Mouse (Mus musculus): ENCODE measurements around the gene Gpsm1.

The Gpsm1 gene

DNA sequence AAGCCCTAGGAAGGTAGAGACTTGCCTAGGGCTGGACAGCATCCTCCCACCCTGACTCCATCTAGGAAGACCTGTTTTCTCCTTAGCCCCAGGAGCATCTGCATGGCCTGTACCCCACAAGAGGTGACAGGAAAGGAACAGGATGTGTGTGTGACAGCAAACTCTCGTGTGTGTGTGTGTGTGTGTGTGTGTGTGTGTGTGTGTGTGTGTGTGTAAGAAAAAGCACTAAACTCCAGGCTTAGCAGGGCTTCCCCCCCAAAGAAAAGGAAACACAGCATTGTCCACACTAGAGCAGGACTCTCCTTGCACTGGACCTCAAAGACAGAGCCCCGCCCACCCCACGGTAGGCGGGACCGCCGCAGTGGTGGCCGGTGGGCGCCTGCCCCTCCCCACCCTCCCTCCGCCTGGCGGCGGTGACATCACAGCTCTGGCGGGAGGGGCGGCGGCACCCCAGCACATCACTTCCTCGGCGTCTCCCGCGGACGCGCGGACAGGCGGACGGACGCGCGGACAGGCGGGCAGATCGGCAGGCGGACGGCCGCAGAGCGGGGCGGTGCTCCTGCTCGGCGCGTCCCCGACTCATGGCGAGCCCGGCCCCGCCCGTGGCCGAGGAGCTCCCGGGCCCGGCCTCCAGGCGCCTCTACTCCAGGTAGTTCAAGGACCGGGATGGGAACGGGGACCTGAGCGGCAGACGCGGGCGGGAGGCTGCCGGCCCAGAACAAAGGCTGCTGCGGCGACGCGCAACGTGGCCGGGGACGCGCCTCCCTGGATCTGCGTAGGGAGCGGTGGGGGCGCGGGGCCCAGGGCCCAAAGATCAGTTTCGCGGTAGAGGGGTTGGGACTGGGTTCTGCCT is at the start of gene Gpsm1:
Gene Gpsm1, plus strand, starts transcription at position 444 of the 853 bp plus-strand sequence.
- DNase-seq: peak; percentile 83

DNA sequence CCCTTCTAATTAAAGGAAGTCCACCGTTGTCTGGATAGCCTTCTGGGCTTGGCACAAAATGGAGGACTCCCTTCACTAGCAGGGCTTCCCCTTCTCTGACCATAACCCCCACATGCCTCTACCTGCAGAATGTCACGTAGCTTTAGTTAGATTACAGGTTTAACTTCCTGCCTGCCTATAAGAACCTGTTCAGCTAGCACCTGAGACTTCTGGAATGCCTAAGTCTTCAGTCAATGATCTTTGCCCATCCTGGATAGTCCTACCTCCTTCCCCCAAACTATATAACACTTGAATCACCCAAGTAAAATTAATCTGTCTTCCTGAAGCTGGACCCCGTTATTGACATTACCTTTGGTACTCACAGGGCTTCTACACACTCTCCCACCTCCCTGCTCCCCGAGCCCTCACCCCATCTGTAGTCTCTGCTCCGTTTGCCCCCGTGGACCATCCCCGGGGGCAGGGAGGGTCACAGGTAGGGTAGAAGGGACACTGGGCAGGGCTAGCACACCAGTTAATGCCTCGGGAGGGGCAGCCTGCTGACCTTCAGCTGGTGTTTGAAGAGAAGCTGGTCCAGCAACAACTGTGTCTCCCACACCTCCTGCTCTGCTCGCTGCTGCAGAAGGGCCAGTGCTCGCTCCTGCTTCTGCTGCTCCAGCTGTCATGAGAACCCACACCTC is 49.1 kb upstream of the Gpsm1 start:
- no peak for DNase-seq

GRCm38 (mm10) chr2:26268216-26268615 is 47.1 kb upstream of the Gpsm1 start:
- DNase-seq: no peak

DNA sequence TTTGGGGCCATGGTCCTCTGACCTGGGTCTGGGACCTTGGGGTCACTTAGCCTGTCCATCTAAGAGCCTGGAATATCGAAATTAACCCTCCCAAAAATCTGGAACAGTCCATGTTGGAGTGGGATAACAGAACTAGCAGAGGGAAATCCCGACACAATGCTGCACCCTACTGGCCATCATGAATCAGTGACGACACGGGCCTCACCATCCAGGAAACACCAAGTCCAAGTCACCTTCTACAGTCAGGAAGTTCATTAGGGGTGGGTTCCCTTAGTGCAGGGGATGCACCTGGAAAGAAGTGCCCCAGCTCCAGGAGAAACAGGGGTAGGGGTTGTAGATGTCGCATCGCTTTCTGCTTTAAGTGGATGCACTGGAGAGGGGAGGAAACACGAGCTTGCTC is 41.7 kb upstream of the Gpsm1 start:
- peak; percentile 81 for DNase-seq

- no peak for DNase-seq
These were observed 35.6 kb upstream of the Gpsm1 start for GRCm38 (mm10) chr2:26279712-26280111.

- no peak for DNase-seq
These were observed 34.7 kb upstream of the Gpsm1 start for GRCm38 (mm10) chr2:26280594-26280993.

- no peak for DNase-seq
These were observed 29.5 kb upstream of the Gpsm1 start for GRCm38 (mm10) chr2:26285804-26286203.

GRCm38 (mm10) chr2:26286391-26286790 is 28.9 kb upstream of the Gpsm1 start:
- no peak for DNase-seq

GRCm38 (mm10) chr2:26290133-26290532 is 25.2 kb upstream of the Gpsm1 start:
- peak; percentile 36 for DNase-seq

DNA sequence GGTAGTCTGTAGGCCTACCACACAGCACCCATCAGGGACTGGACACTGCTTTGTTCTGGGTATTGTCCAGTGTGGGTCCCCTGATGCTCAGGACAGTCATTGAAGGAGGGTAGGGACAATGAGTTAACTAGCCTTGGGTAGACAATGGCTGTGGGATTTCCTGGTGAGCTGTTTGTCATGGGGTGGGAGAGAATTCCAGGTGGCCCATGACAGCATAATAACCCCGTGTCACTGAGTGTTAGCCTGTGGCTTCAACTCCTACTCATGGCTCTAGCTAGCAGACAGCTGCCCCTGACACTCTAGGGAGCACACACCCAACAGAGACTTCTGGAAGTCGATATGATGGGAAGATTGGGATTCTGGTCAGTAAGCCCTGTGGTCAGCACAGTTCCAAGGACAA is 20.9 kb upstream of the Gpsm1 start, which contains the start of gene Ccdc187:
Gene Ccdc187, minus strand, starts transcription at position 101 of the 400 bp plus-strand sequence.
- DNase-seq: no peak

- peak; percentile 60 for DNase-seq
These were observed 18.6 kb upstream of the Gpsm1 start for GRCm38 (mm10) chr2:26296606-26297195.

- DNase-seq: peak; percentile 72
These were observed 17.0 kb upstream of the Gpsm1 start for GRCm38 (mm10) chr2:26298208-26298855.

DNA sequence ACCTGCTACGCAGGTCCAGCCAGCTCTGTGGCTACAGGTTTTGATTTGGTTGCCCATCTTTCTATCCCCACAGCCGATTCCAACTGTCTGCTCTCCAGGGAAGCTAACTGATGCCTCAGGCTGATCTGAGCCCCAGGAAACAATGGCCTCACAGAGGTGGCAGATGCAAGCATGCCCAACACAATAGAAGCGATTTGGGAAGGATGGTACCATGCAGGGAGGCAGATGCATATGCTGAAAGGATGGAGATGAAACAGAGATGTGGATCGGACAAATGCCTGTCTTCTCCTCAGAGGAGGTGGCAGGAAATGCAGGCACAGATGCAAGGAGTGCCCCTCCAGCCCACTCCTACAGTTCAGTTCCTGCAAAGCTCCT is 16.5 kb upstream of the Gpsm1 start:
- DNase-seq: no peak

DNA sequence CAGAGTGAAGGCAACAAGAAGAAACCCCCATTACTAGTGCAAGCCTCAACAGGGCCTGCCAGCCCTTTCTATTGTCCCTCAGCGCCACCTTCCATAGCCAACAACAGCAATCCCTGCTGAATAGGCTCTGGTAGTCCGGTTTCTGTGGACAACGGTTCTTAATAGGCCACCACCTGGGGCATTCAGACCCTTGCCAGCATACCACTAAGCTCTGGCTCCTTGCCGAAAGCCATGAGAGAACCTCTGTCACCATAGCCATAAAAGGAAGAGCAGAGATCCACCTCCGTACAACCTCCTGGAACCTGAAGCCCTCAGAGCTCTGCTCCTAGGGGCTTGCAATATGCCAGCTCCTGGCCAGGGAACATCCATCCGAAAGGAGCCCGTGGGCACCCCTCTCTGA is 16.0 kb upstream of the Gpsm1 start:
- peak; percentile 85 for DNase-seq

GRCm38 (mm10) chr2:26300161-26300807 is 15.0 kb upstream of the Gpsm1 start:
- no peak for DNase-seq

DNA sequence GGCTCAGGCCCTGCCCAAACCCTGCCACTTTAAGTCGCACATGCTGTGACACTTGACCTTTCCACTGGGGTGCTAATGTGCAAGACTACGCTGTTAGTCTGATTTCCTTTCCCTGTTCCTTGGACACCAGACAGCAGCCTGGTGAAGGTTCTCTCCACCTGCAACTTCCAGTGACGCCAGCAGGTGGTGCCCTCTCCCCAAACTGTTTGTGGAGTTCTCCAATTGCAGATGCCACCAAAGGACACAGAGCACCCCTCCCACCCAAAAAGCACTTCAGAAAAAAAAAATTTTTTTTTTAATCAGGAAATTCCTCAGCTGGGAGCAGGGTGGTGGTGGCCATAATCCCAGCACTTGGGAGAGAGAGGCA is 14.5 kb upstream of the Gpsm1 start:
- DNase-seq: peak; percentile 96

GRCm38 (mm10) chr2:26302005-26302503 is 13.3 kb upstream of the Gpsm1 start:
- peak; percentile 32 for DNase-seq

DNA sequence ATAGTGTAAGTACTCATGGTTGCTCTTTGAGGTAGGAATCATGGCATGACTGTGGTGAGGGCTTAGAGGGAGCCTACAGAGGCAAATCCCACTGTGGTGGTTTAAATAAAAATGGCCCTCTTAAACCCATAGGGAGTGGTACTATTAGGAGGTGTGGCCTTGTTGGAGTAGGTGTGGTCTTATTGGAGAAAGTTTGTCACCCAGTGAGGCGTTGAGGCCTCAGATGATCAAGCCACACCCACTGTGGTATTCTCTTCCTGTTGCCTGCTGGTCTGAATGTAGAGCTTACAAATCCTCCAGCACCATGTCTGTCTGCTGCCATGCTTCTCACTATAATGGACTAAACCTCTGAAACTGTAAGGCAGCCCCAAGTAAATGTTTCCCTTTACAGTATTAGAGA is 10.6 kb upstream of the Gpsm1 start:
- peak; percentile 21 for DNase-seq

DNA sequence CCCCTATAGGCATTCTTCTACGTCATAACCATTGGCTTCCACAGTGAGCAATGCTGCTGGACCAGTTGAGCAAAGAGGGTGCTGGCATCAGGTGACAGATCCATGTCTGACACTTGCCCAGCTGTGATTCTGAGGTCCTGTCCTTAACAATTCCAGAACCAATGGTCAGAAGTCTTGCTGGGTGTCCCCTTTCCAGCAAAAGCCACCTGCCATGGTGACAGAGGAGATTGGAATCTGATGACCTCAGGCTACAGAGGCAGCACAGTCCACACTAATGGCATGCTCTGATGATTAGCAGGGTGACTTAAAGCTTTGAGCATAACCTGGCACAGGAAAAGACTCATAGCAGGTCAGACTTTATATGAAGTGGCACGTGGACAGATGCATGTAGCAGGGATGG is 9.8 kb upstream of the Gpsm1 start:
- DNase-seq: no peak

GRCm38 (mm10) chr2:26306702-26307101 is 8.6 kb upstream of the Gpsm1 start:
- peak; percentile 15 for DNase-seq

- no peak for DNase-seq
These were observed 5.6 kb upstream of the Gpsm1 start for GRCm38 (mm10) chr2:26309739-26310138.

- no peak for DNase-seq
These were observed 3.4 kb upstream of the Gpsm1 start for GRCm38 (mm10) chr2:26311936-26312335.

- DNase-seq: peak; percentile 76
These were observed 2.5 kb upstream of the Gpsm1 start for GRCm38 (mm10) chr2:26312812-26313211.

All from cerebellum, adult 9-10 months (tissue).